Mouse (Mus musculus): ENCODE results near the gene Rcan1.

DNA sequence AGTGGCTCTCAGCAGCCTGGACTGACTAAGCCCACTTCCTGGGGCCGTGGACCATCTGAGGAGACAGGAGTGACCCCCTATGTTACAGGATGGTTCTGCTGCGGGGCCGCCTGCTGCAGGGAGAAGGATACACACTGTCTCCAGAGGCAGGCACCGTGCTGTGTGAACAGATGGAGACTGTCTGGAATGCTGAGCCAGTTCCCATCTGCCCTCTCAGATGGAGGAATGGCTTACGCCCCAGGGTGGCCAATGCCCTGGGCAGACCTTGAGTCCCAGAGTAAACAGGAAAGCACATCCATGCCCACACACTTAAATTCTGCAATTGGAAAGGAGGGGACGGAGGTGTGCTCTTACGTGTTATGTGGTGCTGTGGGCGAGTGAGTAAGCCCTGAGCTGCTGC, 20.3 kb downstream of the Rcan1 start:
- no peak for TF ChIP-seq POLR2A (IDR thresholded peaks at IDR 0.05; ENCODE audit: control insufficient read depth, low read depth, low read length)
- TF ChIP-seq CTCF (IDR thresholded peaks at IDR 0.05; ENCODE audit: control insufficient read depth, insufficient read depth, insufficient replicate concordance, low read depth, low read length) = no peak
